Mouse (Mus musculus): ENCODE data around the gene Hs3st4.

GRCm38 (mm10) chr7:124150901-124151300 is 168.2 kb downstream of the Hs3st4 start:
- TF ChIP-seq CTCF (IDR thresholded peaks at IDR 0.05; ENCODE audit: control insufficient read depth, insufficient read depth, low read length) (no peak), POLR2A (IDR thresholded peaks at IDR 0.05; ENCODE audit: borderline replicate concordance, control insufficient read depth, low read depth, low read length) (no peak)
